Mouse (Mus musculus): ENCODE data around the gene Ctrl. TPM values are rescaled to one million over a fixed set of nuclear protein-coding genes. Genes with fewer than 3 reads are reported as not detected.

Ctrl gene
- polyA plus RNA-seq, 1 experiment from 2014 or later = 3.3 TPM

DNA sequence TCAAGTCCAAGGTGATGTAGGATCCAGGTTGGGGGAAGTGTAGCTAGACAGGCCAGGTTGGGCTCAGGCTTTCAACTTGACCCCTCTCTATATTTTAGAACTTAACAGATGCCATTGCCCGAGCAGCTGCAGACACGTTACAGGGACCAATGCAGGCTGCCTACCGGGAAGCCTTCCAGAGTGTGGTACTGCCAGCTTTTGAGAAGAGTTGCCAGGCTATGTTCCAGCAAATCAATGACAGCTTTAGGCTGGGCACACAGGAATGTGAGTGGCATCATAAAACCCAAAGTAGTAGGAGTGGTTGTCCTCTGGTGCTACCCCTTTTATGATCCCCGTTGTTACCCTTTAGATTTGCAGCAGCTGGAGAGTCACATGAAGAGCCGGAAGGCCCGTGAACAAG is 42.8 kb downstream of the Ctrl start:
- Histone ChIP-seq H3K4me1 (ENCODE audit: control insufficient read depth, insufficient read depth, low read depth, low read length) (no peaks in the 10 kb centered on the region), H3K4me2 (ENCODE audit: low read length) (no peak overlapping the region), H3K9me3 (ENCODE audit: control insufficient read depth, low read length) (no peaks in the 10 kb centered on the region), H3K9ac (ENCODE audit: low read depth, low read length) (no peak overlapping the region), H3K4me3 (ENCODE audit: low read length) (no peak overlapping the region), H3K36me3 (ENCODE audit: control insufficient read depth, insufficient read depth, low read length) (peaks cover 57% of the 10 kb centered on the region), H3K27ac (ENCODE audit: low read depth, low read length) (no peak overlapping the region), H3K27me3 (replicated peaks; ENCODE audit: control insufficient read depth, insufficient read depth, low read length) (no peaks in the 10 kb centered on the region)
- ATAC-seq = no peak
- 87% methylated on average over 6 of the region's 6 CpGs for WGBS

DNA sequence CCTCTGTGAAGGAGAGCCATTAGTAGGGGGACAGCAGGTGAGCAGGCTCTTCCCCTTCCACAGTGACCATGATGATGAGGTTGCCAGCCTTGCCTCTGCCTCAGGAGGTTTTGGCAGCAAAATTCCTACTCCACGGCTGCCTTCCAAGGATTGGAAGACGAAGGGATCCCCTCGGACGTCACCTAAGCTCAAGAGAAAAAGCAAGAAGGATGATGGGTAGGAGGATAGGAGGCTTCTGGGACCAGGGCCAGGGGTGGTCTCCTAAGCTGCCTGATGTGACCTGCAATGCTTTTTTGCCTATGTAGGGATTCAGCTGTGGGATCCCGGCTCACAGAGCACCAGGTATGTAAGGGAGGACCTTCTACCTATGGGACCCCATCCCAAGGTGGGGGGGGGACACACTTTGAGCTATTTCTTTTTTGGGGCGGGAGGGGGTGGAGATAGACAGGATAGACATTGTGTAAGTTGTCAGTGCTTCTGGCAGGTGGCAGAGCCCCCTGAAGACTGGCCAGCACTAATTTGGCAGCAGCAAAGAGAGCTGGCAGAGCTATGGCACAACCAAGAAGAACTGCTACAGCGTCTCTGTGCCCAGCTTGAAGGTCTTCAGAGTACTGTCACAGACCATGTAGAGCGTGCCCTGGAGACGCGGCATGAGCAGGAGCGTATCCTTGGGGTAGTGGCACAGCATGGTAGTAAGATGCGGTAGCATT is 43.8 kb downstream of the Ctrl start:
- H3K4me1 ChIP-seq (ENCODE audit: control insufficient read depth, insufficient read depth, low read depth, low read length) = no peaks in the 10 kb centered on the region
- H3K27me3 ChIP-seq (replicated peaks; ENCODE audit: control insufficient read depth, insufficient read depth, low read length) = no peaks in the 10 kb centered on the region
- WGBS = 91% methylated on average over 12 of the region's 12 CpGs
- H3K9ac ChIP-seq (ENCODE audit: low read depth, low read length) = no peak overlapping the region
- H3K4me2 ChIP-seq (ENCODE audit: low read length) = no peak overlapping the region
- H3K9me3 ChIP-seq (ENCODE audit: control insufficient read depth, low read length) = no peaks in the 10 kb centered on the region
- no peak overlapping the region for H3K27ac ChIP-seq (ENCODE audit: low read depth, low read length)
- H3K36me3 ChIP-seq (ENCODE audit: control insufficient read depth, insufficient read depth, low read length) = peaks cover 66% of the 10 kb centered on the region
- no peak overlapping the region for H3K4me3 ChIP-seq (ENCODE audit: low read length)
- ATAC-seq = no peak

Small RNAs within 50 kb of the gene (microRNA-seq; reads per million reads assigned to microRNA genes)
- not detected for gene Mir7074

Other genes with a start within 250 kb of the Ctrl start
- gene Carmil2, start 247.6 kb downstream of the Ctrl start, polyA plus RNA-seq (2015; fragmentation: Nextera tagmentation; extraction: Ambion mirVana) = 22.0 and 22.1 TPM in 2 replicates
- 91.7 and 96.4 TPM in 2 replicates for gene Acd, start 232.8 kb downstream of the Ctrl start, polyA plus RNA-seq (2015; fragmentation: Nextera tagmentation; extraction: Ambion mirVana)
- gene Pard6a, start 232.7 kb downstream of the Ctrl start, polyA plus RNA-seq (2015; fragmentation: Nextera tagmentation; extraction: Ambion mirVana) = 62.5 and 63.8 TPM in 2 replicates
- gene 4933405L10Rik, start 226.2 kb downstream of the Ctrl start, polyA plus RNA-seq (2015; fragmentation: Nextera tagmentation; extraction: Ambion mirVana) = 0.15 and 0.24 TPM in 2 replicates
- gene Enkd1, start 225.7 kb downstream of the Ctrl start, polyA plus RNA-seq (2015; fragmentation: Nextera tagmentation; extraction: Ambion mirVana) = 17.7 and 17.9 TPM in 2 replicates
- gene Gfod2, start 175.2 kb downstream of the Ctrl start, polyA plus RNA-seq (2015; fragmentation: Nextera tagmentation; extraction: Ambion mirVana) = 82.7 and 82.9 TPM in 2 replicates
- gene Ranbp10, start 106.5 kb downstream of the Ctrl start, polyA plus RNA-seq (2015; fragmentation: Nextera tagmentation; extraction: Ambion mirVana) = 8.9 and 9.3 TPM in 2 replicates
- gene Tsnaxip1, start 106.1 kb downstream of the Ctrl start, polyA plus RNA-seq (2015; fragmentation: Nextera tagmentation; extraction: Ambion mirVana) = 0.86 and 1.4 TPM in 2 replicates
- 52.3 and 54.7 TPM in 2 replicates for gene Cenpt, start 80.6 kb downstream of the Ctrl start, polyA plus RNA-seq (2015; fragmentation: Nextera tagmentation; extraction: Ambion mirVana)
- 52.5 and 55.9 TPM in 2 replicates for gene Thap11, start 78.7 kb downstream of the Ctrl start, polyA plus RNA-seq (2015; fragmentation: Nextera tagmentation; extraction: Ambion mirVana)
- gene Nutf2, start 73.3 kb downstream of the Ctrl start, polyA plus RNA-seq (2015; fragmentation: Nextera tagmentation; extraction: Ambion mirVana) = 118 and 158 TPM in 2 replicates
- 47.8 and 54.4 TPM in 2 replicates for gene Edc4, start 53.0 kb downstream of the Ctrl start, polyA plus RNA-seq (2015; fragmentation: Nextera tagmentation; extraction: Ambion mirVana)
- gene Nrn1l, start 40.3 kb downstream of the Ctrl start, polyA plus RNA-seq (2015; fragmentation: Nextera tagmentation; extraction: Ambion mirVana) = 0.95 and 1.3 TPM in 2 replicates
- 11.0 and 13.3 TPM in 2 replicates for gene Pskh1, start 33.4 kb downstream of the Ctrl start, polyA plus RNA-seq (2015; fragmentation: Nextera tagmentation; extraction: Ambion mirVana)
- 81.8 and 93.0 TPM in 2 replicates for gene Psmb10, start 4.6 kb upstream of the Ctrl start, polyA plus RNA-seq (2015; fragmentation: Nextera tagmentation; extraction: Ambion mirVana)
- 6.0 and 9.9 TPM in 2 replicates for gene Lcat, start 9.5 kb upstream of the Ctrl start, polyA plus RNA-seq (2015; fragmentation: Nextera tagmentation; extraction: Ambion mirVana)
- 14.6 and 17.1 TPM in 2 replicates for gene Slc12a4, start 32.2 kb upstream of the Ctrl start, polyA plus RNA-seq (2015; fragmentation: Nextera tagmentation; extraction: Ambion mirVana)
- not detected in 2 replicates for gene Dpep3, start 45.6 kb upstream of the Ctrl start, polyA plus RNA-seq (2015; fragmentation: Nextera tagmentation; extraction: Ambion mirVana)
- gene Dus2, start 57.5 kb upstream of the Ctrl start, polyA plus RNA-seq (2015; fragmentation: Nextera tagmentation; extraction: Ambion mirVana) = 30.3 and 31.8 TPM in 2 replicates
- not detected in 2 replicates for gene Dpep2nb, start 72.1 kb upstream of the Ctrl start, polyA plus RNA-seq (2015; fragmentation: Nextera tagmentation; extraction: Ambion mirVana)
- 20.3 and 22.1 TPM in 2 replicates for gene Ddx28, start 78.0 kb upstream of the Ctrl start, polyA plus RNA-seq (2015; fragmentation: Nextera tagmentation; extraction: Ambion mirVana)
- gene Nfatc3, start 125.0 kb upstream of the Ctrl start, polyA plus RNA-seq (2015; fragmentation: Nextera tagmentation; extraction: Ambion mirVana) = 2.1 and 2.6 TPM in 2 replicates
- 0.18 and 0.27 TPM in 2 replicates for gene Esrp2, start 203.1 kb upstream of the Ctrl start, polyA plus RNA-seq (2015; fragmentation: Nextera tagmentation; extraction: Ambion mirVana)
- 23.5 and 24.2 TPM in 2 replicates for gene Pla2g15, start 216.5 kb upstream of the Ctrl start, polyA plus RNA-seq (2015; fragmentation: Nextera tagmentation; extraction: Ambion mirVana)
- gene Slc7a6, start 235.0 kb upstream of the Ctrl start, polyA plus RNA-seq (2015; fragmentation: Nextera tagmentation; extraction: Ambion mirVana) = 35.7 and 47.9 TPM in 2 replicates